Mouse (Mus musculus) embryonic facial prominence, embryonic 11.5 days (tissue): ENCODE measurements around the gene Lzts2. TPM values are rescaled to one million over a fixed set of nuclear protein-coding genes. Genes with fewer than 3 reads are reported as not detected.
A peak's percentile ranks its signal among the peaks of the same experiment; 100 is the strongest.

ENCODE experiments used
- ATAC-seq: fragments of 200-750 bp; cut with Nextera tagmentation; replicated peaks from 2 replicates; pipeline ENCODE4 v1.8.0; 2017; ENCODE audit warnings: low read depth; ENCODE audit not compliant: insufficient number of reproducible peaks, low FRiP score, low TSS enrichment
- DNase-seq: peaks from one replicate; pipeline ENCODE4 v3.0.0-alpha.2; 2015; ENCODE audit warnings: low spot score
- H3K27ac ChIP-seq: fragments of 300-500 bp; sonication (generic); replicated peaks from 2 replicates; pipeline ENCODE4 v1.5.1; 2014; ENCODE audit warnings: mild to moderate bottlenecking, low read depth, low read length, control low read depth
- H3K27me3 ChIP-seq: fragments of 300-500 bp; sonication (generic); 2 replicates; pipeline ENCODE4 v1.6.1; 2014; ENCODE audit warnings: mild to moderate bottlenecking, low read length, moderate library complexity, mixed read lengths; ENCODE audit not compliant: control insufficient read depth, insufficient read depth
- H3K36me3 ChIP-seq: fragments of 300-500 bp; sonication (generic); replicated peaks from 2 replicates; pipeline ENCODE4 v1.6.1; 2014; ENCODE audit warnings: low read depth, mild to moderate bottlenecking, low read length, moderate library complexity, mixed read lengths; ENCODE audit not compliant: control insufficient read depth, insufficient read depth
- H3K4me1 ChIP-seq: fragments of 300-500 bp; sonication (generic); 2 replicates; pipeline ENCODE4 v1.6.1; 2014; ENCODE audit warnings: low read length, mixed read lengths; ENCODE audit not compliant: control insufficient read depth, insufficient read depth
- H3K4me2 ChIP-seq: fragments of 300-500 bp; sonication (generic); 2 replicates; pipeline ENCODE4 v1.6.1; 2014; ENCODE audit warnings: low read depth, mild to moderate bottlenecking, control low read depth, low read length, moderate library complexity
- H3K4me3 ChIP-seq: fragments of 300-500 bp; sonication (generic); 2 replicates; pipeline ENCODE4 v1.5.1; 2014; ENCODE audit warnings: low read depth, low read length, control low read depth
- H3K9ac ChIP-seq: fragments of 300-500 bp; sonication (generic); replicated peaks from 2 replicates; pipeline ENCODE4 v1.6.1; 2014; ENCODE audit warnings: mild to moderate bottlenecking, control low read depth, low read length
- H3K9me3 ChIP-seq: fragments of 300-500 bp; sonication (generic); replicated peaks from 2 replicates; pipeline ENCODE4 v1.6.1; 2016; ENCODE audit warnings: mild to moderate bottlenecking, low read length, inconsistent platforms, mixed read lengths; ENCODE audit not compliant: control insufficient read depth
- WGBS: fragments of 180-500 bp; shearing (Covaris S2); extraction: QIAGEN DNeasy Blood & Tissue Kit; methylation state at CpG from one replicate; pipeline ENCODE4 v1.1.7; 2014; 5-methylcytosine and 5-hydroxymethylcytosine counted together
- polyA plus RNA-seq: library from polyadenylated mRNA; unstranded; fragments of >200 nt; fragmentation: Nextera tagmentation; extraction: Ambion mirVana; gene quantifications from 2 replicates; pipeline ENCODE4 v1.2.1, GENCODE M21; 2014

Lzts2 gene
- polyA plus RNA-seq, 1 experiment from 2014 or later, result 53.2 TPM

DNA sequence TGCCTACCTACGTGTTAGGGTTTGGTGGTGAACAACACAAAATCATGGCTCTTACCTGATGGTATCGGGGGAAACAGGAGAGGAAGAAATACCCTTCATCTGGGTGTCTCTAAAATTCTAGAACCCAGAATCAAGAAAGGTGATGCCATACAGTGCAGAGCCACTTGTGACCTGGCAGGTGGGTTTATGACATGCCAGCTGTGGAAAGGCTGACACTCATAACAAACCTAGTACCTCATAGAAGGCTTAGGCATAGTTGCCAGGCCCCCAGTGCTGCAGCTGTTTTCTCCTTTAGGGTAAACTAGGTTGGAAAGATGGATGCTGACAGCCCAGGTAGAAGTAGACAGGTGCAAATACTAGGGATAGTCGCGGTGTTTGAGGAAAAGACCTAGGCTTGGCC is 29.8 kb upstream of the Lzts2 start:
- Histone ChIP-seq H3K9ac (no peak overlapping the region), H3K36me3 (peaks cover 7% of the 10 kb centered on the region), H3K4me3 (no peak overlapping the region), H3K4me2 (no peak overlapping the region), H3K27me3 (no peaks in the 10 kb centered on the region), H3K4me1 (no peaks in the 10 kb centered on the region), H3K27ac (no peak overlapping the region), H3K9me3 (no peaks in the 10 kb centered on the region)
- ATAC-seq (no peak), DNase-seq (no peak)
- WGBS, result 91% methylated on average over 4 of the region's 4 CpGs

- Histone ChIP-seq H3K27ac (no peak overlapping the region), H3K4me2 (no peak overlapping the region), H3K9ac (no peak overlapping the region), H3K9me3 (no peaks in the 10 kb centered on the region), H3K27me3 (no peaks in the 10 kb centered on the region), H3K4me1 (no peaks in the 10 kb centered on the region; the same call in 1 of the 2 replicates), H3K36me3 (peaks cover 4% of the 10 kb centered on the region), H3K4me3 (no peak overlapping the region)
- ATAC-seq (no peak), DNase-seq (no peak)
- 57% methylated on average over 5 of the region's 5 CpGs for WGBS
These were observed 28.8 kb upstream of the Lzts2 start for GRCm38 (mm10) chr19:44985159-44985988.

- no peak for DNase-seq
- Histone ChIP-seq H3K4me1 (no peaks in the 10 kb centered on the region; the same call in 1 of the 2 replicates), H3K27me3 (no peaks in the 10 kb centered on the region), H3K27ac (no peak overlapping the region), H3K36me3 (no peaks in the 10 kb centered on the region), H3K4me3 (no peak overlapping the region), H3K9ac (no peak overlapping the region), H3K4me2 (no peak overlapping the region), H3K9me3 (no peaks in the 10 kb centered on the region)
- ATAC-seq, result no peak
- 67% methylated on average over 6 of the region's 6 CpGs for WGBS
These were observed 27.2 kb upstream of the Lzts2 start for GRCm38 (mm10) chr19:44987004-44987403.

DNA sequence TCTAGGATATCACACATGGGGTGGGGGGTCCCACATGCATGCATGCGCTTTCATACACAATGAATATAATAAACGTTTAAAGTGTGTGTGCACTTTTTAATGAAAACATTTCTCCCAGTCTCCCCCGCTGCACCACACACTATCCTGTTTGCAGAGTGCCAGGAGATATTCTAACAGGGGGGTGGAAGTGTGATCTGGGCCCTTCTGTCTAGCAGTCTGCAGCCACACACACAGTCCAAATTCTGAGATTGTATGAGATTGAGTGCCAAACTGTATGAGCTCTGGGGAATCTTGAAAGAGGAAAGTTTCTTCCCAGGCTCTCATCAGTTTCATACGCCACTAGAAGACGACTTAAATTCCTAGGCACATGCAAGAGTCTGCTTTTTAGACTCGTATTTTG is 26.4 kb upstream of the Lzts2 start:
- ATAC-seq, result no peak
- no peak for DNase-seq
- Histone ChIP-seq H3K36me3 (no peaks in the 10 kb centered on the region; the same call in 1 of the 2 replicates), H3K27me3 (no peaks in the 10 kb centered on the region), H3K4me3 (no peak overlapping the region), H3K4me2 (no peak overlapping the region), H3K9ac (no peak overlapping the region), H3K9me3 (no peaks in the 10 kb centered on the region), H3K27ac (no peak overlapping the region), H3K4me1 (no peaks in the 10 kb centered on the region; the same call in 1 of the 2 replicates)
- 60% methylated on average over 6 of the region's 6 CpGs for WGBS

DNA sequence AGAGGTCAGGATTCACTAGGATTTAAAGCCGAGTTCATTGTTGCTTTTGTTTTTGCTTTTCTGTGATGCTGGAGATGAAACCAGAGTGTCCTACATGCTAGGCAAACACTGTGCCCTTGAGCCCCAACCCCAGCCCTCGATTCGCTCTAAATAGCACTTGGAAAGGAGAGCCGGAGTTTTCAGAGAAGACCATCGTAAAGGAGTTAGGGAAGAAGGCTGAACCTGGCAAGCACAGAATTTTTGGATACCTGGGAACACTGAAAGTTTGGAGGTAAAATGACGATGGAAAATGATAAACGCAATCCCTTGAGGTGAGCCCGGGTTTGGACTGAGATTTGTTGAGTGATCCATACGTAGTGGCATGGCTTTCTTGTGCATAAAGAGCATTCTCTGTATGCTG is 25.9 kb upstream of the Lzts2 start:
- 31% methylated on average over 9 of the region's 9 CpGs for WGBS
- Histone ChIP-seq H3K4me2 (peak overlapping the region; percentile 97; the same call in 1 of the 2 replicates), H3K9me3 (no peaks in the 10 kb centered on the region), H3K36me3 (no peaks in the 10 kb centered on the region; the same call in 1 of the 2 replicates), H3K27ac (no peak overlapping the region), H3K27me3 (no peaks in the 10 kb centered on the region), H3K4me1 (no peaks in the 10 kb centered on the region; the same call in 1 of the 2 replicates), H3K9ac (peak overlapping the region; percentile 74), H3K4me3 (peak overlapping the region; percentile 73)
- DNase-seq (no peak), ATAC-seq (no peak)

DNA sequence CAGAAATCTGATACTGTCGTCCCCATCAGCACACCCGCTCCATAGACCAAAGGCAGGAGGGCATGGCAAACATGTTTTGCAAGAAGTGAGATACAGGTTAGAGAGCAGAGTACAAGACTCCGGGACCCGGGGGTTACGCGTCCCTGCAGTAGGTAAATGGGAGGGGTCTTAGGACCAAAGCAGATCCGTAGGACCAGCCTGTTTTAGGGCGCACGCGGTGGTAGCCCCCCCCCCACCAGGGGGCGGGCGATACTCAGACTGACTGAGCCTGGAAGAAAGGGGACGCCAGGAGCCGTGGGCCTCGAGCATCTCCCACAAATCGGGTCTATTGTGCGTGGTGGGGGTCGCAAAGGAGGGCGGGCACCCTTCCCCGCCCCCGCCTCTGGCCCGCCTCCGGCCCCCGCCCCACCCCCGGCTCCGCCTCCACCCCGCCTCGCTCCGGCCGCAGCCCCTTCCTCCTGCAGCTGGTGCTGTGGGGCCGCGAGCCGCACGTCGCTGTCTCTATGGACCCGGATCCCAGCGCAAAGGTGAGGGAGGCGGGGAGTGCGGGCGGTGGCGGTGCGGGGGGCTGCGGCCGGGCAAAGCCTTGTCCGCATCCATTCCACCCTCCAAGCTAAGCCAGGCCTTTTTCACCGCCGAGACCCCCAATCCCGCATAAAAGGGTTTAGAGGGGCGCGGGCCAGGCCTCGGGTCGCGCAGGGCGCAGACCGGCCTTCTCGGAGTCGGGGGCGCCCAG is 25.2 kb upstream of the Lzts2 start, which contains the start of gene Sema4g:
Gene Sema4g, plus strand, starts transcription at position 271 of the 736 bp plus-strand sequence.
- Histone ChIP-seq H3K4me2 (peak within 1 kb of the TSS; percentile 97), H3K4me1 (no peaks in the 10 kb centered on the region; the same call in 1 of the 2 replicates), H3K27ac (no peak within 1 kb of the TSS; the same call in 1 of the 2 replicates), H3K4me3 (peak within 1 kb of the TSS; percentile 73), H3K36me3 (no peaks in the 10 kb centered on the region; the same call in 1 of the 2 replicates), H3K27me3 (no peaks in the 10 kb centered on the region), H3K9me3 (no peaks in the 10 kb centered on the region), H3K9ac (peak within 1 kb of the TSS; percentile 74)
- under 1% methylated on average over 56 of the region's 58 CpGs for WGBS
- DNase-seq, result peak; percentile 76
- ATAC-seq, result peak; percentile 63

DNA sequence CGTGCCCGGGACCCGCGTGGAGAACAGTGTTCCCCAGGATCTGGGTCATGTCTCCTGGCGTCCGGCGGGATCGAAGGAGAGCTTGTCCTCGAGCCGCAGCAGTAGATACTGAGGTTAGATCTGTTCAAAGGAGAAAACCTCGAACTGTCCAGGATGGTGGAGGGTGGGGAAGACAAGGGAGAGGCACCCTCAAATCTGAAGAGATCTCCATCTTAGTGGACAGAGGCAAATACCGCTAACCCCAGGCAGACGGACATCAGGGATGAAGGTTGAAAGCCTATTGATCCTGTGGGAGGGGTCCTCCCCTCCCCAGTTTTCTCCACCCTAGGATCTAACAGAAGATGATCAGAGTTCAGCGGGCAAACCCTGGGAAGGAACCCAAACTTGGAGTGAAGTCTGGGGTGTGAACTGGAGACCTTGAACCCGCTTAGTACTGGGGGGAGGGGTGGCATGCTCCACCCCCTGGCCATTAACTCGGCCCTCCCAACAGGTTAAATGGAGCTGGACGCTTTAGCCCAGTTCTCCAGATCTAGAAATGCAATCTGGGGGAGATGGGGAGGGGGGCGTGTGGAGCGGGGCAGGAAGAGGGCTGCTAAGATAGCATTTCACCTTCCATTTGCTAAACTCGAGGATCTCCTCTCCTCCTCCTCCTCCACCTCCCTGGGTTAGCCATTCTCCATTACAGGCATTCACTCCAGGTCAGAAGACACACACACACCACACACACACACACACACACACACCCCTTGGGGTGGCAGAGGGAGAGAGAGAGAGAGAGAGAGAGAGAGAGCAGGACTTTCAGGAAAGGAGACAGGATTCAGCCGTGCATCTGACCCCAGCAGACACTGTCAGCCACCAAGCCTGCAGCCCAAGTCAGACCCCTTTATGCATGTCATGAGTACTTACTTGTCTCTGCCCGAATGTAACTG is 24.4 kb upstream of the Lzts2 start:
- Histone ChIP-seq H3K27me3 (no peaks in the 10 kb centered on the region), H3K27ac (no peak overlapping the region), H3K36me3 (no peaks in the 10 kb centered on the region; the same call in 1 of the 2 replicates), H3K4me1 (no peaks in the 10 kb centered on the region; the same call in 1 of the 2 replicates), H3K4me2 (peak overlapping the region; percentile 97), H3K9me3 (no peaks in the 10 kb centered on the region), H3K9ac (peak overlapping the region; percentile 74), H3K4me3 (peak overlapping the region; percentile 73)
- ATAC-seq (peak; percentile 32), DNase-seq (peak; percentile 16)
- WGBS, result 5% methylated on average over 22 of the region's 22 CpGs
